In the genomic region with DNA sequence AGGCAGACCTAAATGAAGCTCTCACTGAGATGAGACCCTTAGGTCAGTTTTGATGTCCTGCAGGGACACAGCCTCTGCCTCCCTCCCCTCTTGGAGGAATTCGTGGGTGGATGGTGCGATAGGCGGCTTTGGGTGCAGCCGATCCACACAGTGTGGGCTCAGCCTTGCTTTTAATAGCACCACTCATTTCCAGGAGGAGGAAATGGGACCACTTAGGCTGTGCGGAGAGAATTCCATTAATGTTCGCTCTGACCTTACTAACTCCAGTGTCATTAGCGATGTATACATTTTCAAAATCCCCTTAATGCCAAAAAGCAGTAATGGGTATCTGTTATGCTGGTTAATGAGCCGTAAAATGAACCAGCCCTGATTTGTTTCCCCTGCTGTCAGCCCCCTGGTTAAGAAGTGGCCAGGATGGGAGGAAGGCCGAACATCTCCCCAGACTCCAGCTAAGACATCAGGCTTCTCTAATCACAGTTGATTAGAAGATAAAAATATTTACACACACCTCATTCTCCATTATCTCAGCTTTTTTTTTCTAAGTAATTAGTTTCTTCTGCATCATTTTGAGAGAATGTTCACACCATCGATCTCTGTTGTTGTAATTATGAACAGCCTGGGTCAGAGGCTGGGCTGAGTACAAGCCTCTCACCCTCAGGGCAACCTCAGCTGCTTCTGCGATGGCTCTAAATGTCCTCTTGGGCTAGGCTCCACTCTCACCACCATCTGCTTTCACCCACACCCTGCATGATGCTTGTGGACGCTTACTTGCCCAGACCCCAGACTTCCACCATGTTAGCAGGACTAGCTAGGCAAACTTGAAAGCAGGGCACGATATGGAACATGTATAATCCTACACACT, we compare ENCODE assay signal across 20 mouse cellular contexts. TPM values are rescaled to one million over a fixed set of nuclear protein-coding genes. Genes with fewer than 3 reads are reported as not detected.
DNase-seq lines count a peak whose midpoint lies in the region; ATAC-seq and TF ChIP-seq lines count a peak whose summit lies in the region.
"Had no signal": no experiment of that assay in that cellular context is flagged by ENCODE, and none has a peak within 500 bp of the region (broad histone marks: within the 10 kb centered on the region; RNA-seq: fewer than 3 reads in every experiment).

No protein-coding gene starts in this region.

- no peak overlapping the region for H3K27ac ChIP-seq in forebrain, embryonic 14.5 days (ENCODE audit: low read depth, low read length)
- H3K27ac ChIP-seq in forebrain, postnatal 0 days (ENCODE audit: low read depth, low read length): no peak overlapping the region
- H3K27ac ChIP-seq in midbrain, postnatal 0 days (ENCODE audit: low read depth, low read length): no peak overlapping the region
- H3K27ac ChIP-seq in midbrain, embryonic 11.5 days (ENCODE audit: low read depth, low read length): no peak overlapping the region
- H3K27ac ChIP-seq: embryonic facial prominence, embryonic 15.5 days; heart, embryonic 10.5 days; limb, embryonic 12.5 days; liver, embryonic 14.5 days; midbrain, embryonic 13.5 days; stomach, embryonic 15.5 days had no signal

- no peak overlapping the region for H3K4me2 ChIP-seq in forebrain, embryonic 14.5 days (ENCODE audit: low read length)
- no peak overlapping the region for H3K4me2 ChIP-seq in forebrain, postnatal 0 days (ENCODE audit: low read depth)
- H3K4me2 ChIP-seq in midbrain, postnatal 0 days (ENCODE audit: low read depth, low read length, poor library complexity, severe bottlenecking): no peak overlapping the region
- no peak overlapping the region for H3K4me2 ChIP-seq in midbrain, embryonic 11.5 days
- H3K4me2 ChIP-seq: embryonic facial prominence, embryonic 15.5 days; limb, embryonic 12.5 days; midbrain, embryonic 13.5 days; stomach, embryonic 15.5 days had no signal

- H3K9me3 ChIP-seq in forebrain, embryonic 14.5 days (replicated peaks; ENCODE audit: control insufficient read depth, low read length): no peaks in the 10 kb centered on the region
- H3K9me3 ChIP-seq in forebrain, postnatal 0 days (ENCODE audit: low read length): no peaks in the 10 kb centered on the region
- H3K9me3 ChIP-seq in midbrain, postnatal 0 days (ENCODE audit: low read length): no peaks in the 10 kb centered on the region
- H3K9me3 ChIP-seq in midbrain, embryonic 11.5 days (ENCODE audit: control insufficient read depth, low read length): no peaks in the 10 kb centered on the region
- H3K9me3 ChIP-seq: embryonic facial prominence, embryonic 15.5 days; heart, embryonic 10.5 days; limb, embryonic 12.5 days; midbrain, embryonic 13.5 days; stomach, embryonic 15.5 days had no signal

- H3K4me1 ChIP-seq in forebrain, embryonic 14.5 days (ENCODE audit: control insufficient read depth, insufficient read depth, low read length): no peaks in the 10 kb centered on the region
- H3K4me1 ChIP-seq in forebrain, postnatal 0 days (ENCODE audit: insufficient read depth): no peaks in the 10 kb centered on the region
- H3K4me1 ChIP-seq in midbrain, postnatal 0 days (ENCODE audit: insufficient read depth, low read length): no peaks in the 10 kb centered on the region
- no peaks in the 10 kb centered on the region for H3K4me1 ChIP-seq in midbrain, embryonic 11.5 days (ENCODE audit: control insufficient read depth, insufficient read depth, low read length)
- H3K4me1 ChIP-seq: limb, embryonic 12.5 days; midbrain, embryonic 13.5 days; stomach, embryonic 15.5 days had no signal

- H3K4me3 ChIP-seq in forebrain, embryonic 14.5 days (ENCODE audit: low read depth, low read length): no peak overlapping the region
- H3K4me3 ChIP-seq in forebrain, postnatal 0 days (ENCODE audit: low read depth, low read length): no peak overlapping the region
- no peak overlapping the region for H3K4me3 ChIP-seq in midbrain, postnatal 0 days (ENCODE audit: low read depth, low read length)
- H3K4me3 ChIP-seq in midbrain, embryonic 11.5 days (ENCODE audit: low read depth, low read length): no peak overlapping the region
- H3K4me3 ChIP-seq: embryonic facial prominence, embryonic 15.5 days; heart, embryonic 10.5 days; limb, embryonic 12.5 days; midbrain, embryonic 13.5 days; myocyte; stomach, embryonic 15.5 days had no signal

- H3K27me3 ChIP-seq in forebrain, embryonic 14.5 days (replicated peaks; ENCODE audit: control insufficient read depth, insufficient read depth, low read length): no peaks in the 10 kb centered on the region
- no peaks in the 10 kb centered on the region for H3K27me3 ChIP-seq in forebrain, postnatal 0 days (ENCODE audit: insufficient read depth, low read length)
- H3K27me3 ChIP-seq in midbrain, postnatal 0 days (ENCODE audit: insufficient read depth, low read length): no peaks in the 10 kb centered on the region
- no peaks in the 10 kb centered on the region for H3K27me3 ChIP-seq in midbrain, embryonic 11.5 days (ENCODE audit: control insufficient read depth, insufficient read depth, low read length)
- H3K27me3 ChIP-seq: embryonic facial prominence, embryonic 15.5 days; limb, embryonic 12.5 days; midbrain, embryonic 13.5 days; stomach, embryonic 15.5 days had no signal

- no peaks in the 10 kb centered on the region for H3K36me3 ChIP-seq in forebrain, embryonic 14.5 days (ENCODE audit: control insufficient read depth, insufficient read depth, low read length)
- H3K36me3 ChIP-seq in forebrain, postnatal 0 days (ENCODE audit: insufficient read depth): no peaks in the 10 kb centered on the region
- no peaks in the 10 kb centered on the region for H3K36me3 ChIP-seq in midbrain, postnatal 0 days (ENCODE audit: insufficient read depth, low read length)
- H3K36me3 ChIP-seq in midbrain, embryonic 11.5 days (ENCODE audit: control insufficient read depth, insufficient read depth, low read length): no peaks in the 10 kb centered on the region
- H3K36me3 ChIP-seq: embryonic facial prominence, embryonic 15.5 days; heart, embryonic 10.5 days; limb, embryonic 12.5 days; midbrain, embryonic 13.5 days; stomach, embryonic 15.5 days had no signal

- no peak for TF ChIP-seq CTCF in forebrain, postnatal 0 days (IDR thresholded peaks at IDR 0.05; ENCODE audit: low read depth)
- TF ChIP-seq CTCF in midbrain, postnatal 0 days (IDR thresholded peaks at IDR 0.05): no peak

- DNase-seq in forebrain, embryonic 14.5 days (ENCODE audit: low spot score): peak; percentile 13
- no peak for DNase-seq in forebrain, postnatal 0 days
- peak; percentile 13 for DNase-seq in midbrain, postnatal 0 days (ENCODE audit: low spot score)
- DNase-seq in midbrain, embryonic 11.5 days (ENCODE audit: low spot score, missing footprints): no peak
- peak; percentile 34 for DNase-seq in mesoderm, embryonic 11.5 days (ENCODE audit: low read depth, low spot score)
- no peak for DNase-seq in cerebellum, postnatal 36 days
- no peak for DNase-seq in right cerebral cortex, postnatal 36 days (ENCODE audit: low spot score in 2 of 2)
- DNase-seq: cerebellum, adult 2 months; kidney, adult 11 months; kidney, postnatal 36 days; layer of hippocampus, adult 9-11 months; right cerebral cortex, postnatal 25 days; thymus, adult 18-20 months had no signal

- no peak overlapping the region for H3K9ac ChIP-seq in forebrain, embryonic 14.5 days (ENCODE audit: low read length)
- H3K9ac ChIP-seq in forebrain, postnatal 0 days: no peak overlapping the region
- no peak overlapping the region for H3K9ac ChIP-seq in midbrain, postnatal 0 days (replicated peaks; ENCODE audit: low read length, poor library complexity, severe bottlenecking)
- no peak overlapping the region for H3K9ac ChIP-seq in midbrain, embryonic 11.5 days (ENCODE audit: low read length)
- H3K9ac ChIP-seq: embryonic facial prominence, embryonic 15.5 days; limb, embryonic 12.5 days; liver, embryonic 14.5 days; midbrain, embryonic 13.5 days; stomach, embryonic 15.5 days had no signal

- ATAC-seq in forebrain, embryonic 14.5 days: no peak
- no peak for ATAC-seq in forebrain, postnatal 0 days
- ATAC-seq in midbrain, postnatal 0 days (ENCODE audit: low FRiP score): no peak
- no peak for ATAC-seq in midbrain, embryonic 11.5 days (ENCODE audit: low FRiP score)
- ATAC-seq: midbrain, embryonic 13.5 days had no signal

- WGBS in forebrain, embryonic 14.5 days: 38% methylated on average over 13 of the region's 13 CpGs
- WGBS in forebrain, postnatal 0 days: 42% methylated on average over 13 of the region's 13 CpGs
- 64% methylated on average over 13 of the region's 13 CpGs for WGBS in midbrain, postnatal 0 days
- 67% methylated on average over 13 of the region's 13 CpGs for WGBS in midbrain, embryonic 11.5 days

RNA-seq across cellular contexts. Expression of a gene that starts 33.8 kb away (rescaled TPM):
- polyA plus RNA-seq in forebrain, embryonic 14.5 days (2014; fragmentation: Nextera tagmentation; extraction: Ambion mirVana): 35.7 and 46.9 TPM in 2 replicates
- 69.5 and 81.7 TPM in 2 replicates for total RNA-seq in forebrain, postnatal 0 days (2014; rRNA removed)
- 47.9 and 50.0 TPM in 2 replicates for polyA plus RNA-seq in forebrain, postnatal 0 days (2015; fragmentation: Nextera tagmentation; extraction: Ambion mirVana)
- total RNA-seq in midbrain, postnatal 0 days (2014; rRNA removed): 85.7 and 106 TPM in 2 replicates
- polyA plus RNA-seq in midbrain, postnatal 0 days (2015; fragmentation: Nextera tagmentation; extraction: Ambion mirVana): 51.6 and 52.7 TPM in 2 replicates
- 14.6 and 16.3 TPM in 2 replicates for polyA plus RNA-seq in midbrain, embryonic 11.5 days (2014; fragmentation: Nextera tagmentation; extraction: Ambion mirVana)

Comparison
In these comparisons a context has a peak if more than half of its experiments do, and no peak if none do; other contexts are left out.
1. DNase-seq: peak in forebrain, embryonic 14.5 days (single experiment), midbrain, postnatal 0 days (single experiment) and mesoderm, embryonic 11.5 days (single experiment); none in forebrain, postnatal 0 days (single experiment), midbrain, embryonic 11.5 days (single experiment), cerebellum, postnatal 36 days (0 of 2) and right cerebral cortex, postnatal 36 days (0 of 2).